Mouse (Mus musculus) cerebellum, adult 2 months (tissue): ENCODE results near the gene C1rb.
"Not testable (repeated sequence)": the region's sequence is repeated elsewhere in the genome, so short reads cannot be mapped to it uniquely, and the experiment has no call there.

ENCODE experiments used
- CTCF ChIP-seq: fragments of 200-500 bp; IDR thresholded peaks from 2 replicates; pipeline ENCODE4 v1.5.1; 2011; ENCODE audit warnings: low read depth, mild to moderate bottlenecking, control low read depth, low read length, moderate library complexity, borderline replicate concordance; ENCODE audit not compliant: insufficient read depth
- POLR2A ChIP-seq: fragments of 200-500 bp; IDR thresholded peaks from 2 replicates; pipeline ENCODE4 v1.6.1; 2011; ENCODE audit warnings: low read length, control low read depth, borderline replicate concordance; ENCODE audit not compliant: insufficient read depth

GRCm38 (mm10) chr6:124542284-124542683 is 27.8 kb upstream of the C1rb start, which contains the start of gene C1s1:
- TF ChIP-seq CTCF: peak; percentile 53; the same call in 1 of the 2 replicates
- TF ChIP-seq POLR2A: not testable (repeated sequence)
